Mouse (Mus musculus): ENCODE measurements around the gene Uba6. TPM values are rescaled to one million over a fixed set of nuclear protein-coding genes. Genes with fewer than 3 reads are reported as not detected.
A peak's percentile ranks its signal among the peaks of the same experiment; 100 is the strongest.

Gene Uba6
- polyA plus RNA-seq (2015; fragmentation: Nextera tagmentation; extraction: Ambion mirVana), result 10.7 and 12.5 TPM in 2 replicates

DNA sequence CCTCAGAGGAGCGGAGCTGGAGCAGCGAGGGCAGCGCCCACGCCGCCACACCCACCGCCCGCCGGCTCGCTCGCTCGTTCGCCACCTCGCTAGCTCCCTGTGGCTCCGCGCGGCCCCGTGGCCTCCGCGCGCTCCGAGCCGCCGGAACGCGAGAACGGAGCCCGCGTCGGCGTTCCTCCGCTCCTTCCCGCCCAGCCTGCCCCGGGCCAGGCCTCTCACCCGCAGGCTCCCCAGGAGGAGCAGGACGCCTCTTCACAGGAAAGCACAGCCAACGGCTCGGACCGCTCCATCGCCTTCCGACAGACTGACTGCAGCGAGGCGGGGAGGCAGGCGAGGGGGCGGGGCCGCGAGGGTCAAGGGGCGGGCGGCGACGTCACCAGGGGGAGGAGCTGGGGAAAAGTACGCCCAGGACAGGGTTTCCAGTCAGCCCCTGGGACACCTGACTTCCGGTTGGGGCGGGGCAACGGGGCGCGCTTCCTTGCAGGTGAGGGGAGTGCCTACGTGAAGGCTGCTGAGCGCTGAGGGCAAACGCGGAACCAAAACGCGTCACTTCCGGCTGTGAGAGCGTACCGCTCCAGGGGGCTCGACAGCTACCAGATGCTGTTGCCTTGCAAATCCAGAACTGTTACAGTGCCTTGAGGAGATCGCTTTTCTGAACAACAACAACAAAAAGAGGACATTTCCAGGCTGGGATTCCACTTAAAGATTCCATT lies at the start of gene Uba6:
Gene Uba6, minus strand, starts transcription at position 355 of the 713 bp plus-strand sequence.
- no peaks in the 10 kb centered on the region for H3K9me3 ChIP-seq
- peak; percentile 100 for ATAC-seq
- peak within 1 kb of the TSS; percentile 77 for H3K9ac ChIP-seq
- no peaks in the 10 kb centered on the region for H3K36me3 ChIP-seq
- peak within 1 kb of the TSS; percentile 96 for H3K27ac ChIP-seq
- H3K4me1 ChIP-seq (replicated peaks), result no peaks in the 10 kb centered on the region
- peak within 1 kb of the TSS; percentile 83 for H3K4me3 ChIP-seq (replicated peaks)
- peak within 1 kb of the TSS; percentile 55 for H3K4me2 ChIP-seq (replicated peaks)
- WGBS, result under 1% methylated on average over 56 of the region's 67 CpGs
- no peaks in the 10 kb centered on the region for H3K27me3 ChIP-seq (replicated peaks)

DNA sequence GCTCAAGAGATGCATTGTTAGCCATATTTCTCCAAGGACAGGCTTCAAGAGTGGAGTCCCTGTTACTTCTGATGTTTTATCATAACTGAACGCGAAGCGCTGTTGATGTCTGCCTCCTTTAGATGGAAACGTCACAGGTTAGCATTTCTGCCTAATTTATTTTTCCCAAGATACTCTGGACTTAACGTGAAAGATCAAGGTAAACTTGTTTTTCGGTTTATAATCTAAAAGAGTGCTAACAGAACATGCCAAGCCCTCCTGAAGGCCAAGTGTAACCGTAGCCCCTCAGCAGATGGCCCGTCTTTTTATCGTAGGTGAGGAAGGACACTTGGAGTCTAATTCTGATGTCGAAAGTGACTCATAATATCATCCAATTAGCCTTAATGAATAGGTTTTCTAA lies 25.2 kb upstream of the Uba6 start, which contains the start of gene Gnrhr:
Gene Gnrhr, minus strand, starts transcription at position 101 of the 400 bp plus-strand sequence.
- no peaks in the 10 kb centered on the region for H3K27me3 ChIP-seq (replicated peaks)
- H3K27ac ChIP-seq, result no peak within 1 kb of the TSS
- 91% methylated on average over 10 of the region's 10 CpGs for WGBS

DNA sequence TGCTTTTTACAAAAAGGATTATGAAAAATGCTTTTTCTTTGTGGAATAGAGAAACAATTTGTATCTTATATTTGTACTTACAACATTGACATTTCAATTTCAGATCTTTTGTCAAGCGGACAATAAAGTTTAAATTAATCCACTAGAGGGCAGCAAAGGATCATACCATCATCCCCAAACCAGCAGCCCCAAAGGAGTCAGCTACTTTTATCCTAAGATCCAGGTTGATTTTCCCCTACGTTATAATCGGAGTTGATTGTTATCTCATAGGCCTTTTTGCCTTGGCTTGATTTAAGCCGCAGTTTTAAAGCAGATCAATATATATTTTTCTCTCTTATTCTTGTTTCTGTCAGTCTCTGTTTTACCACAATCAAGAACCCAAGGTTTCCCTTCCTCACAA lies 18.8 kb upstream of the Uba6 start:
- peak; percentile 59; the same call in 1 of the 2 replicates for ATAC-seq
- H3K27me3 ChIP-seq (replicated peaks), result no peaks in the 10 kb centered on the region
- no peak overlapping the region for H3K4me3 ChIP-seq (replicated peaks)
- no peak overlapping the region for H3K9ac ChIP-seq
- no peak overlapping the region for H3K27ac ChIP-seq
- H3K4me1 ChIP-seq (replicated peaks), result no peaks in the 10 kb centered on the region
- no peaks in the 10 kb centered on the region for H3K9me3 ChIP-seq
- H3K4me2 ChIP-seq (replicated peaks), result no peak overlapping the region
- no peaks in the 10 kb centered on the region for H3K36me3 ChIP-seq
- 19% methylated on average over 4 of the region's 4 CpGs for WGBS

More for the DNA sequence above, 25.2 kb upstream of the Uba6 start, which contains the start of gene Gnrhr:
- no peaks in the 10 kb centered on the region for H3K4me1 ChIP-seq (replicated peaks)
- no peaks in the 10 kb centered on the region for H3K9me3 ChIP-seq
- no peaks in the 10 kb centered on the region for H3K36me3 ChIP-seq
- no peak within 1 kb of the TSS for H3K4me2 ChIP-seq (replicated peaks)
- ATAC-seq, result no peak
- H3K9ac ChIP-seq, result no peak within 1 kb of the TSS
- no peak within 1 kb of the TSS for H3K4me3 ChIP-seq (replicated peaks)

DNA sequence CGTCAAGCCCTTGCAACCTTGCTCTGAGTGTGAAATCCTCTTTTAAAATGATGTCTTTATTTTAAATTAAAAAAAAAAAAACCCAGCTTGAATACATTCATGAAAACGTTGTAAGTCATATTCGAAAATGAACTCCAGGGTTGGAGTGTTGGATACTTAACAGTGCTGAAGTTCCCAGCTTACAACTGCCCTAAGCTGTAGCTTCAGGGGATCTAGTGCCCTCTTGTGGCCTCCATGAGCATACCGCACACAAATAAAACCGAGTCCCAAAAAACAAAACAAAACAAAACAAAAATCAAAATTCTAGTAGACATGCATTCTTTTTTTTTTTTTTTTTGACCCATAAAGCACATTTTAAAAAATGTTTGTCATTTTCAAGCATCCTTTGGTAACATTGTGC lies 18.2 kb upstream of the Uba6 start:
- Histone ChIP-seq H3K4me2 (replicated peaks) (no peak overlapping the region), H3K4me1 (replicated peaks) (no peaks in the 10 kb centered on the region), H3K27ac (no peak overlapping the region), H3K9ac (no peak overlapping the region), H3K9me3 (no peaks in the 10 kb centered on the region), H3K36me3 (no peaks in the 10 kb centered on the region), H3K4me3 (replicated peaks) (no peak overlapping the region), H3K27me3 (replicated peaks) (no peaks in the 10 kb centered on the region)
- WGBS, result 28% methylated on average over 5 of the region's 5 CpGs
- 0 out of 2 replicates have a peak, but pooled peaks have one; percentile 36 for ATAC-seq

DNA sequence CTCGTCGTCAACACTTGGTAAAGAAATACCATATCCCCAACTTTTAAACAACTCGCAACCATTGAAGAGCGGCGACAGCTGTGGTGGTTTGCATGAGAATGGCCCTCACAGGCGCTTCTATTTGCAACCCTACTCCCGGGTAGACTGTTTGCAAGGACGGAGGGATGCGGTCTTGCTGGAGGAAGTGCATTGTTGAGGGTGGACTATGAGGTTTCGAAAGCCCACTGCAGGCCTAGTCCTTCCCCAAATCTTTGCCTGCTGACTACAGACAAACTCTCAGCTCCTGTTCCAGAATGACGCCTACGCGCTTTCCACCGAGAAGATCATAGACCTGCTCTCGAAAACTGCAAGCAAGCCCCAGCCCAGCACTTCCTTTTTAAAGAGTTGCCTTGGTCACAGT lies 17.7 kb upstream of the Uba6 start:
- 53% methylated on average over 15 of the region's 15 CpGs for WGBS
- H3K36me3 ChIP-seq, result no peaks in the 10 kb centered on the region
- H3K4me3 ChIP-seq (replicated peaks), result no peak overlapping the region
- H3K9ac ChIP-seq, result no peak overlapping the region
- ATAC-seq, result no peak
- H3K4me1 ChIP-seq (replicated peaks), result no peaks in the 10 kb centered on the region
- H3K27me3 ChIP-seq (replicated peaks), result no peaks in the 10 kb centered on the region
- H3K4me2 ChIP-seq (replicated peaks), result no peak overlapping the region
- no peaks in the 10 kb centered on the region for H3K9me3 ChIP-seq
- no peak overlapping the region for H3K27ac ChIP-seq

DNA sequence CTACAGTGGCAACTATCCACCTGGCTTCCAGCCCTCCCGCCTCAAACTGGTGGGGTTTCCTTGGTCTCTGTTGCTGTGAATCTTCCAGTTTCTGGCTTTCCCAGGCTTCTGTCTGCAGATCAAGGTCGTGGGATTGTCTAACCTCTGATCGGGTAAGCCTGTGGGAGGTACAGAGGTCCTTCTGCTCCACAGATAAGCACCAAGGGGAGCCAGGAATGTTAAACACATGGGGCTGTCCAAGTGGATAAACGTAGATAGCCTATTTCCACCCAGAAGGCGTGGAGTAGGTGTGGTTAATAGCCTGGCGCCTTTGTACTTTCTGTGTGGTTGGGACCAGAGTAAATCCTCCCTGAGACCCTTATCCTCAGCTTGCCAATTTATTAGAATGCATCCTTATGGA lies 14.8 kb upstream of the Uba6 start:
- 58% methylated on average over 6 of the region's 6 CpGs for WGBS
- Histone ChIP-seq H3K4me1 (replicated peaks) (no peaks in the 10 kb centered on the region), H3K27me3 (replicated peaks) (no peaks in the 10 kb centered on the region), H3K4me2 (replicated peaks) (no peak overlapping the region), H3K9me3 (no peaks in the 10 kb centered on the region), H3K9ac (no peak overlapping the region), H3K27ac (no peak overlapping the region), H3K36me3 (no peaks in the 10 kb centered on the region), H3K4me3 (replicated peaks) (no peak overlapping the region)
- no peak for ATAC-seq

DNA sequence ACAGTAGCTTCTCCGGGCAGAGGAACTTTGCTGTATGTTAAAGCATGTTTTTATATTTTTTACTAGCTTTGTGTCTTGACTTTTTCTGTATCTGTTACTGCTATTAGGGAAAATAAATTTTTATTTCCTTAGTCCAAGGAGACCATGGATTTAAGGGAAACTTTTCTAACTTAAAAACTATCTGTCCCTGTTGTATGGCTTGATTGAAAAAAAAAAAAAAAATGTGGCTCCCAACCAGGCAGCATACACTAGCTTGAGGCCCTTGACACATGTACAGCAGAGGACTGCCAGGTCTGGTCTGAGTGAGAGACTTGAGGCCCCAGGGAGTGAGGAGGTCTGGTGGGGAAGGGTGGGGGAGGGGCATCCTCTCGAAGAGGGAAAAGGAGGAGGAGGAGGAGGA lies 1.2 kb upstream of the Uba6 start:
- Histone ChIP-seq H3K4me3 (replicated peaks) (no peak overlapping the region), H3K36me3 (no peaks in the 10 kb centered on the region), H3K9me3 (no peaks in the 10 kb centered on the region), H3K4me2 (replicated peaks) (no peak overlapping the region), H3K27ac (no peak overlapping the region), H3K9ac (no peak overlapping the region), H3K27me3 (replicated peaks) (no peaks in the 10 kb centered on the region), H3K4me1 (replicated peaks) (no peaks in the 10 kb centered on the region)
- WGBS, result 48% methylated on average over 2 of the region's 2 CpGs
- ATAC-seq, result no peak

DNA sequence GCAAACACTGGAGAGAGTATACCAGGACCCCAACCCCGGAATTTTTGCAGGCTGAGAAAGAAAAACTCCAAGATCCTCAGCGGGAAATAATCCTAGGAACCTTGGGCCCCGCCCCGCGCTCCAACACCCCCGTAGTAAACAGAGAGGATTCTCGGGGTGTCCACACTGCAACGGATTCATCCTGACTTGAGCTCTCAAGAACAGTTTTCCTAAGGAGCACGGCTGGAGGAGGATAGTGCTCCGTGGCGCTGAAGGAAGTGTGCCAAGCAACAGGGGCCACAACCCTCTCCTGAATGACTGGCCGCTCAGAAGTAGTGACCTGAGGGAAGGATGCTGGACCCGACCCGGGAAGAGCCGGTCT lies 535 bp downstream of the Uba6 start:
- Histone ChIP-seq H3K4me2 (replicated peaks) (peak overlapping the region; percentile 55), H3K36me3 (no peaks in the 10 kb centered on the region), H3K9me3 (no peaks in the 10 kb centered on the region), H3K4me3 (replicated peaks) (peak overlapping the region; percentile 83), H3K4me1 (replicated peaks) (no peaks in the 10 kb centered on the region), H3K27ac (peak overlapping the region; percentile 96), H3K27me3 (replicated peaks) (no peaks in the 10 kb centered on the region), H3K9ac (peak overlapping the region; percentile 77)
- 0% methylated on average over 15 of the region's 15 CpGs for whole genome bisulfite sequencing
- ATAC-seq, result no peak

DNA sequence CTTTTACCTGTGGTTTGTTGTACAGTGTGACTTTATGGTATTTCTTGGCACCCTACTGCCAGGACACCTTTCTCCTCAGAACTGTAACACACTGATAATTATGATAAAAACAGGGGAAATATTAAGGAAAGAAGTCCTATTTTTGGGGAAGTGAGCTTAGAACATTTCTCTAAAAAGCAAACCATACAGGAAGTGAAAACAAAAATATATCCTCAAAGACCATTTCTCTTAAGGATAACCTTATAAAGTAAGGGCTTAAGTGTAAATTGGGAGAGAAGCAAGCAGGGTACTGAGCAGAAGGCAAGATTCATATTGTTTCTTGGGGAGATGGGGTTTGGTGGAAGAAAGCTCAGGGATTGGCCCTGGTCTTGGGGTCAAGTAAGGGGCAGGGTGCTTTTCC lies 42.8 kb downstream of the Uba6 start:
- H3K4me2 ChIP-seq (replicated peaks), result no peak overlapping the region
- no peak for ATAC-seq
- no peak overlapping the region for H3K27ac ChIP-seq
- H3K36me3 ChIP-seq, result 0 out of 2 replicates have a peak, but pooled peaks cover 2% of the 10 kb centered on the region
- H3K27me3 ChIP-seq (replicated peaks), result no peaks in the 10 kb centered on the region
- no peak overlapping the region for H3K4me3 ChIP-seq (replicated peaks)
- H3K9ac ChIP-seq, result no peak overlapping the region
- H3K9me3 ChIP-seq, result no peaks in the 10 kb centered on the region
- H3K4me1 ChIP-seq (replicated peaks), result no peaks in the 10 kb centered on the region

DNA sequence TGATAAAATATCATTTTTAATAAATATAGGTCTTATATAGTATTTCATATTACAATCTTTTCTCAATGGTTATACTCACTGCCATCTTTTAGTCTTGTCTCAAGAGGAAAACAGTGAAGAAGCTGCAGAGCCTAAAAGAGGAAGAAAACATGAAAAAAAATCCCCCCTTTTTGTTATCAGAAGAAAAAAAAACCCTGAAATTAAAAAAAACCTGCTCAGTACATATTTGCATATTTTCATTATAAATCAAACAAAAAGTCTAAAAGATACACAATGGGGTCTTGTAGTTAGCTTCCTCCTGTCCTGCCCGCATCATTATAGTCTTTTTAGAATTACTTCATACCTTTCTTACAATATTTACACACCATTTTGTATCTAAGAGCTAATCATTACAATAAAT lies 43.9 kb downstream of the Uba6 start:
- no peaks in the 10 kb centered on the region for H3K27me3 ChIP-seq (replicated peaks)
- 95% methylated on average over 1 of the region's 1 CpGs for WGBS
- no peak overlapping the region for H3K27ac ChIP-seq
- 0 out of 2 replicates have a peak, but pooled peaks cover 2% of the 10 kb centered on the region for H3K36me3 ChIP-seq
- H3K9me3 ChIP-seq, result no peaks in the 10 kb centered on the region
- no peak overlapping the region for H3K9ac ChIP-seq
- no peaks in the 10 kb centered on the region for H3K4me1 ChIP-seq (replicated peaks)
- H3K4me3 ChIP-seq (replicated peaks), result no peak overlapping the region
- ATAC-seq, result no peak
- H3K4me2 ChIP-seq (replicated peaks), result no peak overlapping the region

DNA sequence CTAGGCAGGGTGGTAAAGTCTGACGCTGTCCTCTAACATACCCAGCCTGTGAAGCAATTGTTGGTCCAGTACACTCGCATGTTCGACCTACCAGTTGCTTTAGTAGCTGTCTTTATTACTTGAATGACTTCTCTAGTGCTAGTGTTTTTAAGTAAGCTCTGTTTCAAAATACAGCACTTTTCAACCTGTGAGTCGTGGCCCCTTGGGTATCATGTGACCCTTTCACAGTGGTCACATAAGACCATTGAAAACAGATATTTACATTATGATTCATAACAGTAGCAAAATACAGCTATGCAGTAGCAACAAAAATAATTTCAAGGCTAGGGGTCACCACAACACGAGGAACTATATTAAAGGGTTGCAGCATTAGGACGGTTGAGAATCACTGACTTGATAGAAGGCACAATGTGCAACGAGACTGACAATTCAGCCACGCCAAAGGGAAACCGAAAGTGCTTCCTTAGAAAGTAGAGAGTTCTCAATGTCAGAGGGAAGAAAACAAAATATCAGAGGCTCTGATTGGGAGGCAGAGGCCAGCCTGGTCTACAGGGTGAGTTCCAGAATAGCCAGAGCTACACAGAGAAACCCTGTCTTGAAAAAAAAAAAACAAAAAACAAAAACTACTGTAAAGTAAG lies 54.0 kb downstream of the Uba6 start:
- no peak overlapping the region for H3K9ac ChIP-seq
- H3K4me2 ChIP-seq (replicated peaks), result no peak overlapping the region
- no peak overlapping the region for H3K27ac ChIP-seq
- no peaks in the 10 kb centered on the region for H3K27me3 ChIP-seq (replicated peaks)
- H3K4me3 ChIP-seq (replicated peaks), result no peak overlapping the region
- no peaks in the 10 kb centered on the region for H3K4me1 ChIP-seq (replicated peaks)
- H3K9me3 ChIP-seq, result no peaks in the 10 kb centered on the region
- H3K36me3 ChIP-seq, result peaks cover 7% of the 10 kb centered on the region; the same call in 1 of the 2 replicates
- no peak for ATAC-seq
- 88% methylated on average over 9 of the region's 9 CpGs for whole genome bisulfite sequencing

DNA sequence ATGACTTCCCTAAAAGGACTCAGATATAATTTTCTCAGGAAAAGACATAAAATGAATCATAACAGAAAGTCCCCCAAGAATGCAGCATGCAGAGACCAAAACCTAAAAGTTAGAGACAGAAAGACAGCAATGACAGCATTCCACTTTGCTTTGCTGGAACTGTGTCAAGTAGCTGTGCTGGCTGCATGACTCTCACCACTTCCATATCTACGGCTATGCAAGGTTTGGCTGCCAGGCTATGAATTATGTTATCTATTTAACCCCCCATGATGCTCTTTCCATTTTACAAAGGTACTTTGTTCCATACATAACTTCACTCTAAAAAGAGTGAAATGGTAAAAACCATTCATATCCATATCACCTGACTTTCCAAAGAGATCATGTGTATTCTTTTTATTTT lies 58.6 kb downstream of the Uba6 start:
- 69% methylated on average over 1 of the region's 1 CpGs for WGBS
- no peaks in the 10 kb centered on the region for H3K27me3 ChIP-seq (replicated peaks)
- H3K27ac ChIP-seq, result no peak overlapping the region
- H3K9me3 ChIP-seq, result no peaks in the 10 kb centered on the region
- no peaks in the 10 kb centered on the region for H3K4me1 ChIP-seq (replicated peaks)
- H3K9ac ChIP-seq, result no peak overlapping the region
- no peak for ATAC-seq
- H3K4me3 ChIP-seq (replicated peaks), result no peak overlapping the region
- H3K4me2 ChIP-seq (replicated peaks), result no peak overlapping the region
- peaks cover 3% of the 10 kb centered on the region; the same call in 1 of the 2 replicates for H3K36me3 ChIP-seq

DNA sequence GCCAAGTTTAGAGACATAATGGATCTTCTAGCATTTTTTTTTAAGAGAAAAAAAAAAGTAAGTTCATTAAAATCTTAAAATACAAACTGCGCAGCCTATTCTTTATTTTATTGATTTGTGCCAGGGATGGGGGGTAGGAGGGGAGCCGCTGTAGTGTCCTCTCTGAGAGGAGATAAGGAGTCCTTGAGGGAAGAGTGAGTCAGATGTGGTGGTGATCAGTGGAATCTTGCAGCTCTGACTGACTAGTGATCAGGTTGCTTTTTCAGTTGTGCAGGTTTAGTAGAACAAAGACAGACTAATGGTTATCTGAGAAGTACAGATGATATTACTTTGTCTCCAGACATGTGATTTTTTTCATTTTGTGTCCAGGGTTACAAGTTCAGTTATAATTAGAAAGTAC lies 59.6 kb downstream of the Uba6 start:
- Histone ChIP-seq H3K27ac (no peak overlapping the region), H3K4me3 (replicated peaks) (no peak overlapping the region), H3K27me3 (replicated peaks) (no peaks in the 10 kb centered on the region), H3K36me3 (no peaks in the 10 kb centered on the region; the same call in 1 of the 2 replicates), H3K9me3 (no peaks in the 10 kb centered on the region), H3K4me2 (replicated peaks) (no peak overlapping the region), H3K9ac (no peak overlapping the region), H3K4me1 (replicated peaks) (no peaks in the 10 kb centered on the region)
- 85% methylated on average over 2 of the region's 2 CpGs for WGBS
- ATAC-seq, result no peak

Measured in intestine, embryonic 15.5 days (tissue).